Mouse (Mus musculus) small intestine, adult 2 months (tissue): ENCODE data around the gene Rad52. TPM values are rescaled to one million over a fixed set of nuclear protein-coding genes. Genes with fewer than 3 reads are reported as not detected.
A peak's percentile ranks its signal among the peaks of the same experiment; 100 is the strongest.

Source experiments
- H3K27ac ChIP-seq: fragments of 200-500 bp; 2 replicates; pipeline ENCODE4 v1.5.1; 2012; ENCODE audit warnings: low read depth, low read length, control low read depth, inconsistent platforms; ENCODE audit not compliant: insufficient read depth
- H3K27me3 ChIP-seq: fragments of 200-500 bp; 2 replicates; pipeline ENCODE4 v1.6.1; 2012; ENCODE audit warnings: mild to moderate bottlenecking, moderate library complexity, low read length, inconsistent platforms; ENCODE audit not compliant: control insufficient read depth, insufficient read depth
- H3K36me3 ChIP-seq: fragments of 200-500 bp; 2 replicates; pipeline ENCODE4 v1.6.1; 2012; ENCODE audit warnings: mild to moderate bottlenecking, low read length, control low read depth, inconsistent platforms; ENCODE audit not compliant: control insufficient read depth, insufficient read depth
- H3K4me1 ChIP-seq: fragments of 200-500 bp; 2 replicates; pipeline ENCODE4 v1.6.1; 2012; ENCODE audit warnings: low read length, inconsistent platforms, mixed read lengths; ENCODE audit not compliant: control insufficient read depth, insufficient read depth, insufficient read length
- H3K4me3 ChIP-seq: fragments of 200-500 bp; 2 replicates; pipeline ENCODE4 v1.5.1; 2012; ENCODE audit warnings: low read depth, mild to moderate bottlenecking, control low read depth, inconsistent platforms, low read length, moderate library complexity
- CTCF ChIP-seq: fragments of 200-500 bp; IDR thresholded peaks from 2 replicates; pipeline ENCODE4 v1.5.1; 2012; ENCODE audit warnings: low read depth, mild to moderate bottlenecking, control low read depth, inconsistent platforms, low read length, moderate library complexity, mixed read lengths; ENCODE audit not compliant: insufficient replicate concordance, insufficient read length; ENCODE audit errors: extremely low read depth
- POLR2A ChIP-seq: fragments of 200-500 bp; IDR thresholded peaks from 2 replicates; pipeline ENCODE4 v1.6.1; 2012; ENCODE audit warnings: low read depth, mild to moderate bottlenecking, control low read depth, inconsistent platforms, low read length, moderate library complexity
- WGBS: fragments of 180-500 bp; shearing (Covaris S2); methylation state at CpG from one replicate; pipeline ENCODE4 v1.1.7; 2018; 5-methylcytosine and 5-hydroxymethylcytosine counted together
- polyA plus RNA-seq: library from polyadenylated mRNA; depleted of rRNA; stranded (reverse); fragments of >200 nt; gene quantifications from 2 replicates; pipeline ENCODE4 v1.2.3, GENCODE M21; 2012; rRNA removed

Rad52 gene
- polyA plus RNA-seq, result 4.7 and 11.9 TPM in 2 replicates

GRCm38 (mm10) chr6:119902204-119903080 lies at the start of gene Rad52:
Rad52 (plus strand) TSS chr6:119902698.
- Histone ChIP-seq H3K27me3 (no peaks in the 10 kb centered on the region), H3K4me1 (no peaks in the 10 kb centered on the region; the same call in 1 of the 2 replicates), H3K36me3 (no peaks in the 10 kb centered on the region), H3K4me3 (peak within 1 kb of the TSS; percentile 72), H3K27ac (peak within 1 kb of the TSS; percentile 64)
- whole genome bisulfite sequencing, result under 1% methylated on average over 67 of the region's 67 CpGs
- TF ChIP-seq CTCF, result no peak
- TF ChIP-seq POLR2A, result peak; percentile 78

DNA sequence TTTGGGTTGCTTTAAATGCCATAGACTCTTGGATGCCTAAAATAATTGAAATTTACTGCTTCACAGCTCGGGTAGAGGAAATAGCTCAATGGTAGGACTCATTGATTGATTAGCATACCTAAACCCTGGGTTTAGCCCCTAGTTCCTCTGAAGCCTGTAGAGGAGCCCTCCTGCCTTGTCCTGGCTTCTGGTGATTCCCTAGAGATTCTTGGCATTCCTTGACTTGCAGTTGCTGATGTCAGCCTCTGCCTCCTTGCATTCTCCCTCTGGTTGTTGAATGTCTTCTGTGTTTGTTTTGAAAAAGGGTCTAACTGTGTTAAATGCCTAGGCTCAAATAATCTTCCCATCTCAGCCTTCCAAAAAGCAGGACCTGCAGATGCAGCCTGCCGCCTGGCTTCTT lies 48.3 kb upstream of the Rad52 start:
- Histone ChIP-seq H3K4me1 (no peaks in the 10 kb centered on the region), H3K27me3 (no peaks in the 10 kb centered on the region), H3K4me3 (no peak overlapping the region), H3K36me3 (no peaks in the 10 kb centered on the region), H3K27ac (no peak overlapping the region)
- 64% methylated on average over 2 of the region's 2 CpGs for WGBS
- TF ChIP-seq CTCF (no peak), POLR2A (no peak)

DNA sequence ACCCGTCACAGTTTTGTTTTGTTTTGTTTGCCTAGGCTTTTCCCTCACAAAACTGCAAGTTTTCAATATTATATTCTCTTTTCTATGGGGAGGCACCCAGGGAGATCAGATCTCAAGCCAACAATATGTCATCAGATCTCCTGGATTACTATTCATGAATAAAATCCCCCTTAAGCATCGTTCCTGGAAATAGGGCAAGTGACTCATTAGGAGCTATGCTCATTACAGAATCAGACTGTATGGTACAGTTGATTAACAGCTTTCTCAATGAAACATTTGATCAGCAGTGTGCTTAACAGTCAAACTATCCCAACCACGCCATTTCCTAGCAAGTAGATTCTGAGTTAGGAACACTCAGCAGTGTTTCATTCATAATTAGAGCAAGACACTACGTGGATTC lies 47.0 kb upstream of the Rad52 start:
- Histone ChIP-seq H3K4me1 (no peaks in the 10 kb centered on the region), H3K27me3 (no peaks in the 10 kb centered on the region), H3K4me3 (no peak overlapping the region), H3K27ac (no peak overlapping the region), H3K36me3 (no peaks in the 10 kb centered on the region)
- 91% methylated on average over 4 of the region's 4 CpGs for WGBS
- no peak for TF ChIP-seq CTCF
- no peak for TF ChIP-seq POLR2A

DNA sequence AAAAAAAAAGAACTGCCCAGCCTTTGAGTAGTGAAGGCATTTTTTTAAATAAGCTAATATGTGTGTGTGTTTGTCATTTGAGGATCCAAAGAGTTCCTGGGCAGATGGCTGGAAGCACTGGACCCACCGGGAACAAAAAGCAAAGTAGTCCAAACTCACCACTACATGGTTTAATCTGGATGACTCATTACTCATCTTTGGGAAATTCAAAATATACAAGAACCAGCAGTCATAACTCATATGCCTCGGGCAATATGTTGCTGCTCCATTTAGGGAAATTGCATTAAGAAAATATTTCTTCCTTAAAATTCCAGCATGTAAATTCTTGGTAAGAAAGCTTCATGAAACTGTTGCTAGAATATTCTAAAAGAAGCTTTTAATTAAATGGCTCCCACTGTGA lies 42.3 kb upstream of the Rad52 start:
- no peaks in the 10 kb centered on the region for H3K27me3 ChIP-seq
- no peak overlapping the region for H3K27ac ChIP-seq
- no peaks in the 10 kb centered on the region for H3K36me3 ChIP-seq
- WGBS, result 92% methylated on average over 2 of the region's 2 CpGs
- no peaks in the 10 kb centered on the region for H3K4me1 ChIP-seq
- TF ChIP-seq CTCF, result no peak
- TF ChIP-seq POLR2A, result no peak
- no peak overlapping the region for H3K4me3 ChIP-seq

DNA sequence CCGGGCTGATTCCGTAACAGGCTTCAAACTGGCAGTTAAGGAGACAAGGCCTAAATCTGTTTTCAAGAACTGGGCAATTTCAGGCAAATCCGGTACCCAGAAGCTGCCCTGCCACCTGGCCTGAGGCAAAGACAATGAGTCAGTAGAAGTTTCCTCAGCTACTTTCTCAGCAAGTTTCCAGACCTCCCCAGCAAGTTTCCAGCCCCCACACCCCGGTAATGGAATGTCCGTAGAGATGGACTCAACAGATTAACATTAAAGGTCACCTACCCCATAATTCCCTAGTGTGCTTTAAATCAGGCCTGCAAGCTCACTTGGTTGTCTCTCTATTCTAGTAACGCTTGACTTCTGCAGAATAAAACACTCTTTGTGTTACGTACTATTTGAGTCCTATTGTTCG lies 41.0 kb upstream of the Rad52 start:
- TF ChIP-seq POLR2A, result no peak
- no peak for TF ChIP-seq CTCF
- 85% methylated on average over 8 of the region's 8 CpGs for WGBS

DNA sequence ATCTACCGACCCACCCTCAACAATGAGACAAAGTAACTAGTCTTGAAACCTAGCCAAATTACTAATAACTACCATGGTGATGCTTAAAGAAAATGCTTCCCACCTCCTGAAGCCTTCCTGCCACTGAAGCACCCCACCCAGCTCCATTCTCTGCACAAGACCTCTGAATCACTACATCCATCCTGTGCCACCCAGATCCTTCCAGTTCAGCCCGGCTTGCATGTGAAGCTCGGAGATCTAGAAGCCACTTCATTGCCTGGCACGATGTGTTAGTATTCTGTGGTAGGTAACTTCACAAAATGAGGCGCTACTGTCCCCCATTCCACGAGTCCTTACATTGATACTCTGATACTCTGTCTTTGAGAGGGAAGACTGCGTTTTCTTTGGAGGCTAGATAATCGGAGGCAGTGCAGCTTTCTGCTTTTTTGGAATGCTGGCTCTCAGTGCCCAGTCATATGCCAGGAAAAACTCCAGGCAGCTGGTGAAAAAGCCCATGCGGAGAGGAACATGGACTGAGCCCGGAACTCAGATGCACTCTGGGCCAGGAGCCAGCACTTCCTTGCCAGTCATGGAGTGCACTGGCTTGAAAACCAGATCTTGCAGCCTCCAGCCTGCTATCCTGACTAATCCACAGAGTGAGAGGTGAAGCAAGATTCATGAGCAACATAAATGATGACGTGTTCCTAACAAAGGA lies 38.0 kb upstream of the Rad52 start:
- Histone ChIP-seq H3K4me1 (no peaks in the 10 kb centered on the region), H3K36me3 (no peaks in the 10 kb centered on the region), H3K27me3 (no peaks in the 10 kb centered on the region), H3K27ac (no peak overlapping the region), H3K4me3 (no peak overlapping the region)
- WGBS, result 76% methylated on average over 11 of the region's 11 CpGs
- TF ChIP-seq POLR2A, result no peak

More for the DNA sequence above, 41.0 kb upstream of the Rad52 start:
- H3K4me1 ChIP-seq, result no peaks in the 10 kb centered on the region
- H3K27ac ChIP-seq, result no peak overlapping the region
- no peaks in the 10 kb centered on the region for H3K36me3 ChIP-seq
- no peaks in the 10 kb centered on the region for H3K27me3 ChIP-seq
- H3K4me3 ChIP-seq, result no peak overlapping the region

DNA sequence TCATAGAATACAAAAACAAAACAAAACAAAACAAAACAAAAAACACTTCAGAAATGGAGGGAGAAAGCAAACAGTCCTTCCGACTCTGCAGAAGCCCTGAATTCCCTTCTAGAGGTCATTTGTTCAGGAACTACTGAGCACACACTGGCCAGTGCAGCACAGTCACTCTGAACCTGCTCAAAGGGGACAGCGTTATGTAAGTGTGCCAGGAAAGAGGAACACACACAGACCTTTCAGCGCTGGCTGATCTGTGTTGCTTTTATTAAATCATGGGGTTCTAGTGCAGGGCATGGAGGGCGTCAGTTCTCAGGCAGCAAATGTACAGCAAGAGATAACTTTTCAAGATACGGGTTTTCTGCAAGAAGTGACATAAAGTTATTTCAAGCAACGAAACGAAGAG lies 19.3 kb upstream of the Rad52 start:
- TF ChIP-seq POLR2A (no peak), CTCF (no peak)
- 39% methylated on average over 7 of the region's 7 CpGs for WGBS
- no peak overlapping the region for H3K27ac ChIP-seq
- no peaks in the 10 kb centered on the region for H3K36me3 ChIP-seq
- H3K4me3 ChIP-seq, result no peak overlapping the region
- H3K27me3 ChIP-seq, result no peaks in the 10 kb centered on the region
- no peaks in the 10 kb centered on the region for H3K4me1 ChIP-seq
